Mouse (Mus musculus) embryo, embryonic 11 days (tissue): Measurements from ENCODE around the gene Krtcap2.

Source experiments
- DNase-seq: peaks from one replicate; pipeline ENCODE4 v3.0.0-alpha.2; 2015

The Krtcap2 gene

DNA sequence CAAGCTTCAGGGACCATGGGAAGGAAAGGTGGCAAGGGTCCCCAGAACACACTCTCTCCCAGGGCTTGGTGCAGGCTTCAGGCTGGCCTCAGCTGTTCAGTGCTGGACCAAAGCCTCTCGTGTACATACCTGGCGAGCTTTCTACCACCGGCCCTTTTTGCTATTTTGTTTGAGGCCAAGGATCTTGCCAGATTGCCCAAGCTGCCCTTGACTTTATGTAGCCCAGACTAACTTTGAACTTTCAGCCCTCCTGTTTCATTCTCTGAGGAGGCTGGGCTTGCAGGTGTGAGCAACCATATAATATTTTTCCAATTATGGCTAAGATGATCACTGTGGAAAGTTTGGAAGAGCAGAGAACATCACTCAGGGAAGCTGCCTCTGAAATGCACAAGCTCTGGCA is 38.5 kb downstream of the Krtcap2 start:
- no peak for DNase-seq

DNA sequence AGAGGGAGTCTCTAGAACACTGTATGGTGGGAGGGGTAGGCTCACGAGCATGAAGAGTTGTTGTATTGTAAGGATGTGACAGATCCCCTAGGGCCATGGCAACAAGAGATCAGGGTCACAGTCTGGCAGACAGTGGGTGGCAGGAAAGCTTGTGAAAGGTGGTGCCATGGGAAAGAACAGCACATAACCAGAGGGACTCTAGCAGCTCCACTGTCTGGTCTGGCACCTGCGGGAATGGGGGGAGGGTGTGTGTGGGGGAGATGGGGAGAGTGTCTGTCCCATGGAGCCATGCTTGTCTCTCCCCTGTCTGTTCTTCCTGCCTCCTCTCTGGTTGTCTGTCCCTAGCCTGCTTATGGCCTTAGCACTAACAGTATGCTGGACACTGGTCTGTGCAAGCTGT is 39.8 kb downstream of the Krtcap2 start:
- DNase-seq, result no peak

DNA sequence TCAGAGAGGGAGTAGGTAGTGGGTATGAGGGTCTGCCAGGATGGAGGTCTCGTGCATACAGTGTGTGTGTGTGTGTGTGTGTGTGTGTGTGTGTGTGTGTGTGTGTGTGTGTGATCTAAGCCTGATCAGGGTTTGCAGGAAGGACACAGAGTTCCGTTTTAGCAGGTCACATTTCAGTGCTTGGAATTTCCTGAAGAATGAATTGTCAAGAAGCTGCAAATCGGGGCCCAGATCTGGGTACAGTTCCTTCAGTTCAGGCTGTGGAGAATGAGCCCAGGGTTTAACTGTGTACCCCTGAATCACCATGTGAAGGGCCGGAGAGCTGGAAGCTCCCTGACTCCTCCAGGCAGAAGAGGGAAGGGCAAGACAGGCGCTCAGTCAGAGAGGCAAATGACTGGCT is 41.5 kb downstream of the Krtcap2 start:
- DNase-seq, result no peak

- no peak for DNase-seq
Observed at GRCm38 (mm10) chr3:89288503-89288928, 42.8 kb downstream of the Krtcap2 start.

DNA sequence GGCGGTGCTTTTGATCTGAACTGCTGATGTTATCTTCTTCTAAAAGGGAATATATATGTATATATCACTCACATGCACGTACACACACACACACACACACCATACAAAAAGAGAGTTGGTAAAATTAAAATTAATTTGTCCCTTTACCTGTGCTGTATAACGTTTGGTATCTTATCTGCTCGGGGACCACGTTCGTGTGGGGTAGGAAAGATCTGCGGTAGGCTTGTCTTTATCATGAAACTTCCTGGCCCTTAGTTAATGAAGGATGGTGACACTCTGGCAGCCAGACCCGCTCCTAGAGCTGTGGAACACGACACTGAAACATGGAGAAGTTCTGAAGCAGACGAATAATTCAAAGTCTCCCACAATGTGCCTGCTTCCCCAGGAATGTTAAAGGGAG is 46.1 kb downstream of the Krtcap2 start:
- no peak for DNase-seq

GRCm38 (mm10) chr3:89292303-89292702 is 46.5 kb downstream of the Krtcap2 start:
- DNase-seq, result no peak

DNA sequence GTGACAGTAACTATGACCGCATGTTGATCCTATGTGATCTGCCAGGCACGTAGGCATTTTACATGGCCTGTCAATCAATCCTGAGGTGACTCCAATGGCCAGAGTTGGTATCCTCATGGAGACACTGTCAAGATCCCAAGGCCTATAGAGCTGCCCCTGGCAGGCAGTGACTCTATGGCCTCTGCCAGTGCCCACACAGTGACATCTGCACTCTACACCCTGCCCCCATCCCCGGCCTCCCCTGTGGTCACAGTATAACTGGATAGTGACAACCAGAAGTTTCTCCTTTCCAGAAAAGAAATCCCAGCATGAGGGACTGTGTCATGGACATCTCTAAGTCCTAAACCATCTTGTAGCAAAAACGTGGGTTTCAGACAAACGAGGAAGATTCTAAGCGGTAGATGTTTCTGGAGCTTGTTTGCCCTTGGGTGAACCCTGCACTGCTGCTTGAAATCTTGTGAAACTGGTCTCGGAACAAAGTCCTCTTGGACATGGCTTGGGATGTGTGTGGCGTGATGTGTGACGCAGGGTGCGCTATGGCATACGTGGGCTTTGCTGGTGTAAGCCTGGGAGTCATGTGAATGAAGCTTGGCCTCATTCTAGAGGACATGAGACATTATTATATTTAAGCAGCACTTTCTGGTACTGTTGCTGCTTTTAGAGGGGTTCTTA is 47.6 kb downstream of the Krtcap2 start:
- no peak for DNase-seq

DNA sequence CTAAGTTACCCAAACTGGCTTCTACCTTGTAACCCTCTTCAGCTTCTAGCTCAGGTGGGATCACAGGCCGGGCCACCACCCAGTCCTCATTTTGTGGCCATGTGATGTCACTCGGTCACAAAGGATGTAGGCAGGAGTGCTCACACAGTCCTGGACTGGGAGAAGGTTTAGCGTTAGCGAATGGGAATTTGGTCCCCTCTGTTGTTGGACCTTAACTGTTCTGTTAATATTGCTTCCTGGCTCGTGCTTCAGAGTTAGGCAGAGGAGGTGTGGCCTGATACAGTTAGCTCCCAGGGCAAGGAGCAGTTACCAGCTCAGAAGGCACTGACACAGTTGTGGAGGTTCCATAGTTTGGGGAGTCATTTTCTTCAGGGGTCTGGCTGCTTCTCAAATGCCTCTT is 48.4 kb downstream of the Krtcap2 start:
- no peak for DNase-seq

DNA sequence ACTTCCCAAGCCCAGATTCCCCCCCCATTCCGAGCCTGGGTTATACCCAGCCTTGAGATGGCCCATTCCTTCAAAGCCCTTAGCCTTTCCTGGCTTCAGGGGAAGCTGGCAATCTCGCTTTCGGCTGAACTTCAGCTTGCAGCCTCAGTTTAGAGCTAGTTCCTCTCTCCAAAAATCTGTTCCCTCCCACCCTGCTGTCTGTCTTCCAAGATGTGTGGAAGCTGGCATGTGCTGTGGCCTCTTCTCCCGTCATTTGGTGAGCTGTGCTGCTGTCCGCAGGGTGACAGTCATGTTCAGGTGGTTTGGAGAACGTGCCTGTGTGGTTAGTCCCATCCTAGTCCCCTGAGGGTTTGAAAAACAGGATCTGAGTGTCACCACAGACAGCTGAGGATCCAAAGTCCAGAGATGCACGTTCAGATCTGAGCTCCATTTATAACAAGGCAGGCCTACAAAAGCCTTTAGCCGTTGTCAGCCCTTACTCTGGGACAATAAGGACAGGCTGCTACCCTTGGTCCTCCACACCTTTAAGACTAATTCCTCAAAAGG is 50.0 kb downstream of the Krtcap2 start:
- DNase-seq, result no peak

DNA sequence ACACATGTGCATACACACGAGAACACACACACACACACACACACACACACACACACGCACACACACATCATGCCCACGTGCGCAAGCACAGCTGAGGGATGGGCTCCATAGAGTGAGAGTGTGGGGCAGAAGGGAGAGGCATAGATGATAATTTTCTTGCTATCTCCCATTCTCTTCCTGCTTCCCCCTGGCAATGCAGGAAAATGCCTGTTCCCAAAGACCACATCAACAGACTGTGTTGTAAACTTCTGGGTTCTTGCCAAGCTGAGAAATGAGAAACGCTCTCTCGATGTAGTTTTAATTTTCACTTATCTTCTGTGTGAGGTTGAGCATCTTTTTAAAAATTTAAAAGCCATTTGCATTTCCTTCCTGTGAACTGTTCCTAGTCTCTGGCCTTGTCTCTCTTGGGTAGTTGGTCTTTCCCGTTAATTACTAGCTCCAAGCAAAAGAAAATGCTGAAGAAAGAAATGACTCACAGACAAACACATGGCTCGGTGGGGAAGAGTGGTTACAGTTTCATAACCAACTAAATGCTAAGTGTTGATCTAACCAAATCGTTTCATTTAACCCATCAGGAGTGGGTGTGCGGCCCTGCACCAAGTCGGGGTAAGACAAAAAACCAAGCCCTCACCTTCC is 51.1 kb downstream of the Krtcap2 start:
- DNase-seq, result no peak

GRCm38 (mm10) chr3:89298908-89299307 is 53.1 kb downstream of the Krtcap2 start:
- no peak for DNase-seq

DNA sequence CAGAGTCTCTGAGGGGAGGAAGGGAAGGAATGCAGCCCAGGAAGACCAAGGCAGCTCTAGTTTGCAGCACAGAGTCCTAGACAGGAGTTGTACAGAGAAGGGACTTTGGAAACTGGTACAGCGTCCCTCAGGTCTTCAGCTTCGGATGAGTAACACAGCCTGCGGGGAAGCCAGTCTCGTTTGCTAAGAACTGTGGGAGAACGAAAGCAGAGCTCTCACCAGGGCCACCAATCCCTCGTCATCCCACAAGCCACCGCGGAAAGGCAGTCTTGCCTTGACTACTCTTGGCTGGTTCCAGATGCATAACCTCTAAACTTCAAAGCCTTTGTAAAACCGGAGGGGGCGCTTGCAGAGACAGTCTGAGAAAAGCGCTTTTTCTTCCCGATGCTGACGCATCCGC is 53.7 kb downstream of the Krtcap2 start:
- DNase-seq, result peak; percentile 78
